ENCODE assay signal across 8 mouse cellular contexts in genomic region chr11:120660301-120661075, GRCm38 (mm10). TPM values are rescaled to one million over a fixed set of nuclear protein-coding genes. Genes with fewer than 3 reads are reported as not detected.
A peak's percentile ranks its signal among the peaks of the same experiment; 100 is the strongest.
DNase-seq lines count a peak whose midpoint lies in the region; ATAC-seq lines count a peak whose summit lies in the region.

No protein-coding gene starts in this region.

- no peak for ATAC-seq in heart, embryonic 14.5 days (ENCODE audit: insufficient number of reproducible peaks, insufficient read depth, low FRiP score, low read depth)
- ATAC-seq in megakaryocyte progenitor cell, adult 5-6 weeks (replicated peaks; ENCODE audit: poor library complexity) = 0 out of 2 replicates have a peak, but pooled peaks have one; percentile 8

- H3K4me3 ChIP-seq in heart, embryonic 14.5 days (ENCODE audit: control insufficient read depth in 1 of 2, insufficient read depth in 1 of 2, low read depth in 1 of 2, low read length in 2 of 2) = peak overlapping the region; percentile 43 to 45

- no peaks in the 10 kb centered on the region for H3K36me3 ChIP-seq in heart, embryonic 14.5 days (ENCODE audit: control insufficient read depth, insufficient read depth, low read length)

- H3K27ac ChIP-seq in heart, embryonic 14.5 days (replicated peaks in 1 of 2; ENCODE audit: control insufficient read depth in 1 of 2, insufficient read depth in 1 of 2, low read depth in 2 of 2, low read length in 2 of 2) = no peak overlapping the region

- peak; percentile 57 to 67 for DNase-seq in cerebellum, postnatal 10 days
- no peak for DNase-seq in cerebellum, adult 11-12 months
- peak; percentile 60 for DNase-seq in adrenal gland, postnatal 10 days
- peak; percentile 58 for DNase-seq in kidney, postnatal 14 days
- peak; percentile 18 to 34 for DNase-seq in thymus, postnatal 36 days
- no peak for DNase-seq in T-cell, adult 2 months (ENCODE audit: low spot score)

- peak overlapping the region; percentile 82 for H3K4me2 ChIP-seq in heart, embryonic 14.5 days (ENCODE audit: low read length)

- H3K4me1 ChIP-seq in heart, embryonic 14.5 days (ENCODE audit: control insufficient read depth in 2 of 2, insufficient read depth in 2 of 2, low read length in 2 of 2) = peaks cover 7 to 28% of the 10 kb centered on the region in 2 experiments

- peaks cover 70% of the 10 kb centered on the region for H3K27me3 ChIP-seq in heart, embryonic 14.5 days (ENCODE audit: control insufficient read depth, insufficient read depth, low read length)

- H3K9ac ChIP-seq in heart, embryonic 14.5 days (ENCODE audit: low read length) = peak overlapping the region; percentile 57

- WGBS in heart, embryonic 14.5 days = under 1% methylated on average over 87 of the region's 95 CpGs

- no peaks in the 10 kb centered on the region for H3K9me3 ChIP-seq in heart, embryonic 14.5 days (ENCODE audit: control insufficient read depth, low read length)

RNA-seq across cellular contexts. Expression of gene Notum, which starts 0.5 kb away (rescaled TPM):
- total RNA-seq in adrenal gland, postnatal 10 days (2021) = 10 to 100 TPM; 12.4 to 13.3 TPM
- polyA plus RNA-seq in heart, embryonic 14.5 days (2014; fragmentation: Nextera tagmentation; extraction: Ambion mirVana) = 1.1 and 1.6 TPM in 2 replicates
- total RNA-seq in megakaryocyte progenitor cell, adult 5-6 weeks (2015) = not detected in 2 replicates
- not detected in 2 replicates for total RNA-seq in megakaryocyte progenitor cell, adult 5-6 weeks (2017)

RNA-seq across cellular contexts. Expression of gene Aspscr1, which starts 12.3 kb away (rescaled TPM):
- 10 to 100 TPM; 67.9 to 81.5 TPM for total RNA-seq in adrenal gland, postnatal 10 days (2021)
- polyA plus RNA-seq in heart, embryonic 14.5 days (2014; fragmentation: Nextera tagmentation; extraction: Ambion mirVana) = 96.6 and 106 TPM in 2 replicates
- total RNA-seq in megakaryocyte progenitor cell, adult 5-6 weeks (2015) = 39.6 and 54.6 TPM in 2 replicates
- total RNA-seq in megakaryocyte progenitor cell, adult 5-6 weeks (2017) = 33.7 and 46.6 TPM in 2 replicates

RNA-seq across cellular contexts. Expression of gene Myadml2, which starts 12.5 kb away (rescaled TPM):
- 1 to 10 TPM; 3.2 to 7.6 TPM for total RNA-seq in adrenal gland, postnatal 10 days (2021)
- polyA plus RNA-seq in heart, embryonic 14.5 days (2014; fragmentation: Nextera tagmentation; extraction: Ambion mirVana) = 19.4 and 19.5 TPM in 2 replicates
- total RNA-seq in megakaryocyte progenitor cell, adult 5-6 weeks (2015) = 1.3 and 1.5 TPM in 2 replicates
- total RNA-seq in megakaryocyte progenitor cell, adult 5-6 weeks (2017) = 4.0 TPM in 1 of 2 replicates, not detected in the other

RNA-seq across cellular contexts. Expression of gene Pycr1, which starts 16.9 kb away (rescaled TPM):
- total RNA-seq in adrenal gland, postnatal 10 days (2021) = 1 to 10 TPM; 5.1 to 5.2 TPM
- 17.1 and 22.3 TPM in 2 replicates for polyA plus RNA-seq in heart, embryonic 14.5 days (2014; fragmentation: Nextera tagmentation; extraction: Ambion mirVana)
- total RNA-seq in megakaryocyte progenitor cell, adult 5-6 weeks (2015) = 9.8 and 10.3 TPM in 2 replicates
- total RNA-seq in megakaryocyte progenitor cell, adult 5-6 weeks (2017) = 5.1 and 6.2 TPM in 2 replicates

RNA-seq across cellular contexts. Expression of gene Mafg, which starts 27.1 kb away (rescaled TPM):
- 10 to 100 TPM; 41.1 to 46.5 TPM for total RNA-seq in adrenal gland, postnatal 10 days (2021)
- polyA plus RNA-seq in heart, embryonic 14.5 days (2014; fragmentation: Nextera tagmentation; extraction: Ambion mirVana) = 16.6 and 18.1 TPM in 2 replicates
- total RNA-seq in megakaryocyte progenitor cell, adult 5-6 weeks (2015) = 15.0 and 16.4 TPM in 2 replicates
- 24.2 and 29.5 TPM in 2 replicates for total RNA-seq in megakaryocyte progenitor cell, adult 5-6 weeks (2017)

Comparison
In these comparisons a context has a peak if more than half of its experiments do, and no peak if none do; other contexts are left out.
1. DNase-seq: peak in cerebellum, postnatal 10 days (2 of 2), adrenal gland, postnatal 10 days (single experiment), kidney, postnatal 14 days (single experiment) and thymus, postnatal 36 days (2 of 2); none in cerebellum, adult 11-12 months (single experiment) and T-cell, adult 2 months (single experiment).
2. RNA of gene Notum, which starts 0.5 kb away (total RNA-seq): 12.4 to 13.3 TPM in adrenal gland, postnatal 10 days; not detected in megakaryocyte progenitor cell, adult 5-6 weeks; every median in the first group is over 10 times any median in the second.